Mouse (Mus musculus) stomach, embryonic 15.5 days (tissue): ENCODE measurements around the gene Apbb1. TPM values are rescaled to one million over a fixed set of nuclear protein-coding genes. Genes with fewer than 3 reads are reported as not detected.
A peak's percentile ranks its signal among the peaks of the same experiment; 100 is the strongest.

Experiments used
- ATAC-seq: fragments of 200-750 bp; cut with Nextera tagmentation; 2 replicates; pipeline ENCODE4 v1.8.0; 2017; ENCODE audit warnings: low read depth, moderate number of reproducible peaks, moderate TSS enrichment; ENCODE audit not compliant: insufficient read depth, low FRiP score
- H3K27ac ChIP-seq: fragments of 300-500 bp; sonication (generic); 2 replicates; pipeline ENCODE4 v1.5.1; 2015; ENCODE audit warnings: mild to moderate bottlenecking, inconsistent platforms
- H3K27me3 ChIP-seq: fragments of 300-500 bp; sonication (generic); replicated peaks from 2 replicates; pipeline ENCODE4 v1.6.1; 2015; ENCODE audit warnings: inconsistent platforms
- H3K36me3 ChIP-seq: fragments of 300-500 bp; sonication (generic); 2 replicates; pipeline ENCODE4 v1.6.1; 2015; ENCODE audit warnings: inconsistent platforms
- H3K4me1 ChIP-seq: fragments of 300-500 bp; sonication (generic); 2 replicates; pipeline ENCODE4 v1.6.1; 2015; ENCODE audit warnings: inconsistent platforms
- H3K4me2 ChIP-seq: fragments of 300-500 bp; sonication (generic); 2 replicates; pipeline ENCODE4 v1.6.1; 2015; ENCODE audit warnings: mild to moderate bottlenecking, inconsistent platforms
- H3K4me3 ChIP-seq: fragments of 300-500 bp; sonication (generic); replicated peaks from 2 replicates; pipeline ENCODE4 v1.5.1; 2015; ENCODE audit warnings: inconsistent platforms
- H3K9ac ChIP-seq: fragments of 300-500 bp; sonication (generic); 2 replicates; pipeline ENCODE4 v1.6.1; 2015; ENCODE audit warnings: inconsistent platforms
- H3K9me3 ChIP-seq: fragments of 300-500 bp; sonication (generic); 2 replicates; pipeline ENCODE4 v1.6.1; 2016; ENCODE audit warnings: inconsistent platforms
- WGBS: fragments of 180-500 bp; shearing (Covaris S2); methylation state at CpG from one replicate; pipeline ENCODE4 v1.1.7; 2015; 5-methylcytosine and 5-hydroxymethylcytosine counted together
- polyA plus RNA-seq: library from polyadenylated mRNA; unstranded; fragments of >200 nt; fragmentation: Nextera tagmentation; extraction: Ambion mirVana; gene quantifications from 2 replicates; pipeline ENCODE4 v1.2.1, GENCODE M21; 2015

Apbb1 gene
- polyA plus RNA-seq, 1 experiment from 2014 or later = 31.3 TPM

GRCm38 (mm10) chr7:105602860-105603623 lies 21.6 kb upstream of the Apbb1 start:
- H3K27ac ChIP-seq = no peak overlapping the region
- 32% methylated on average over 9 of the region's 9 CpGs for WGBS
- no peaks in the 10 kb centered on the region for H3K36me3 ChIP-seq
- no peak overlapping the region for H3K4me2 ChIP-seq
- H3K27me3 ChIP-seq = no peaks in the 10 kb centered on the region
- ATAC-seq = no peak; the same call in 1 of the 2 replicates
- H3K9me3 ChIP-seq = no peaks in the 10 kb centered on the region
- no peaks in the 10 kb centered on the region for H3K4me1 ChIP-seq
- H3K4me3 ChIP-seq = no peak overlapping the region
- H3K9ac ChIP-seq = no peak overlapping the region

GRCm38 (mm10) chr7:105590097-105590496 lies 8.6 kb upstream of the Apbb1 start:
- Histone ChIP-seq H3K36me3 (no peaks in the 10 kb centered on the region), H3K9ac (no peak overlapping the region), H3K27ac (no peak overlapping the region), H3K4me3 (no peak overlapping the region), H3K4me2 (no peak overlapping the region), H3K4me1 (no peaks in the 10 kb centered on the region), H3K9me3 (no peaks in the 10 kb centered on the region), H3K27me3 (no peaks in the 10 kb centered on the region)
- ATAC-seq = no peak
- 31% methylated on average over 7 of the region's 7 CpGs for WGBS

GRCm38 (mm10) chr7:105588325-105588912 lies 7.0 kb upstream of the Apbb1 start:
- H3K27me3 ChIP-seq = no peaks in the 10 kb centered on the region
- no peak for ATAC-seq
- H3K36me3 ChIP-seq = no peaks in the 10 kb centered on the region
- no peaks in the 10 kb centered on the region for H3K4me1 ChIP-seq
- H3K9ac ChIP-seq = no peak overlapping the region
- 55% methylated on average over 9 of the region's 9 CpGs for WGBS
- no peak overlapping the region for H3K4me3 ChIP-seq
- H3K27ac ChIP-seq = no peak overlapping the region
- no peaks in the 10 kb centered on the region for H3K9me3 ChIP-seq
- no peak overlapping the region for H3K4me2 ChIP-seq

GRCm38 (mm10) chr7:105581959-105582358 lies 506 bp upstream of the Apbb1 start:
- Histone ChIP-seq H3K4me2 (peak overlapping the region; percentile 88), H3K27me3 (no peaks in the 10 kb centered on the region), H3K9ac (no peak overlapping the region), H3K36me3 (no peaks in the 10 kb centered on the region), H3K4me3 (peak overlapping the region; percentile 70; the same call in 1 of the 2 replicates), H3K4me1 (peaks cover 7% of the 10 kb centered on the region; the same call in 1 of the 2 replicates), H3K27ac (no peak overlapping the region), H3K9me3 (no peaks in the 10 kb centered on the region)
- ATAC-seq = no peak
- 66% methylated on average over 2 of the region's 2 CpGs for WGBS

GRCm38 (mm10) chr7:105580627-105581089 lies 795 bp downstream of the Apbb1 start:
- whole genome bisulfite sequencing = 1% methylated on average over 18 of the region's 22 CpGs
- peak overlapping the region; percentile 88 for H3K4me2 ChIP-seq
- peak; percentile 45 for ATAC-seq

GRCm38 (mm10) chr7:105578481-105578880 lies 3.0 kb downstream of the Apbb1 start:
- H3K36me3 ChIP-seq = no peaks in the 10 kb centered on the region
- H3K9me3 ChIP-seq = no peaks in the 10 kb centered on the region
- H3K4me3 ChIP-seq = no peak overlapping the region
- ATAC-seq = no peak
- H3K27ac ChIP-seq = no peak overlapping the region
- no peak overlapping the region for H3K4me2 ChIP-seq
- WGBS = 80% methylated on average over 2 of the region's 2 CpGs
- H3K9ac ChIP-seq = no peak overlapping the region
- H3K4me1 ChIP-seq = peaks cover 7% of the 10 kb centered on the region; the same call in 1 of the 2 replicates
- H3K27me3 ChIP-seq = no peaks in the 10 kb centered on the region

More at GRCm38 (mm10) chr7:105580627-105581089, 795 bp downstream of the Apbb1 start:
- no peaks in the 10 kb centered on the region for H3K9me3 ChIP-seq
- H3K27ac ChIP-seq = 0 out of 2 replicates have a peak overlapping the region, but pooled peaks have one; percentile 54
- H3K27me3 ChIP-seq = no peaks in the 10 kb centered on the region
- H3K4me3 ChIP-seq = peak overlapping the region; percentile 70
- H3K4me1 ChIP-seq = peaks cover 7% of the 10 kb centered on the region; the same call in 1 of the 2 replicates
- no peaks in the 10 kb centered on the region for H3K36me3 ChIP-seq
- H3K9ac ChIP-seq = peak overlapping the region; percentile 32; the same call in 1 of the 2 replicates

- H3K9me3 ChIP-seq = no peaks in the 10 kb centered on the region
- H3K4me2 ChIP-seq = no peak overlapping the region
- H3K4me3 ChIP-seq = no peak overlapping the region
- H3K9ac ChIP-seq = no peak overlapping the region
- WGBS = 86% methylated on average over 6 of the region's 6 CpGs
- no peaks in the 10 kb centered on the region for H3K36me3 ChIP-seq
- peaks cover 7% of the 10 kb centered on the region; the same call in 1 of the 2 replicates for H3K4me1 ChIP-seq
- H3K27ac ChIP-seq = no peak overlapping the region
- ATAC-seq = no peak
- no peaks in the 10 kb centered on the region for H3K27me3 ChIP-seq
These were observed 4.0 kb downstream of the Apbb1 start for GRCm38 (mm10) chr7:105577377-105577871.

GRCm38 (mm10) chr7:105576166-105576748 lies 5.2 kb downstream of the Apbb1 start:
- 54% methylated on average over 3 of the region's 3 CpGs for WGBS
- Histone ChIP-seq H3K9ac (no peak overlapping the region), H3K36me3 (no peaks in the 10 kb centered on the region), H3K4me1 (0 out of 2 replicates have a peak, but pooled peaks cover 3% of the 10 kb centered on the region), H3K4me2 (no peak overlapping the region), H3K4me3 (no peak overlapping the region), H3K27ac (no peak overlapping the region), H3K27me3 (no peaks in the 10 kb centered on the region), H3K9me3 (no peaks in the 10 kb centered on the region)
- ATAC-seq = no peak

GRCm38 (mm10) chr7:105574537-105574936 lies 6.9 kb downstream of the Apbb1 start:
- no peaks in the 10 kb centered on the region for H3K36me3 ChIP-seq
- 84% methylated on average over 4 of the region's 4 CpGs for WGBS
- no peak for ATAC-seq

GRCm38 (mm10) chr7:105572949-105573348 lies 8.5 kb downstream of the Apbb1 start:
- Histone ChIP-seq H3K27me3 (no peaks in the 10 kb centered on the region), H3K4me2 (no peak overlapping the region), H3K9ac (no peak overlapping the region), H3K9me3 (no peaks in the 10 kb centered on the region), H3K4me3 (no peak overlapping the region), H3K4me1 (peaks cover 11% of the 10 kb centered on the region; the same call in 1 of the 2 replicates), H3K27ac (no peak overlapping the region), H3K36me3 (no peaks in the 10 kb centered on the region)
- WGBS = 94% methylated on average over 8 of the region's 8 CpGs
- ATAC-seq = no peak

More at GRCm38 (mm10) chr7:105574537-105574936, 6.9 kb downstream of the Apbb1 start:
- Histone ChIP-seq H3K4me2 (no peak overlapping the region), H3K27ac (no peak overlapping the region), H3K4me3 (no peak overlapping the region), H3K4me1 (0 out of 2 replicates have a peak, but pooled peaks cover 3% of the 10 kb centered on the region), H3K9ac (no peak overlapping the region), H3K9me3 (no peaks in the 10 kb centered on the region), H3K27me3 (no peaks in the 10 kb centered on the region)

- no peak for ATAC-seq
- Histone ChIP-seq H3K4me3 (no peak overlapping the region), H3K27me3 (no peaks in the 10 kb centered on the region), H3K27ac (no peak overlapping the region), H3K9me3 (no peaks in the 10 kb centered on the region), H3K36me3 (no peaks in the 10 kb centered on the region), H3K4me2 (no peak overlapping the region), H3K9ac (no peak overlapping the region), H3K4me1 (peaks cover 11% of the 10 kb centered on the region; the same call in 1 of the 2 replicates)
- 81% methylated on average over 4 of the region's 4 CpGs for WGBS
These were observed 10.7 kb downstream of the Apbb1 start for GRCm38 (mm10) chr7:105570756-105571155.
